In genomic region chr7:132733521-132733920, GRCm38 (mm10) we compare ENCODE assay signal across 13 mouse cellular contexts.
DNase-seq lines count a peak whose midpoint lies in the region; ATAC-seq lines count a peak whose summit lies in the region.
"Had no signal": no experiment of that assay in that cellular context is flagged by ENCODE, and none has a peak within 500 bp of the region (broad histone marks: within the 10 kb centered on the region; RNA-seq: fewer than 3 reads in every experiment).

No protein-coding gene starts in this region.

- DNase-seq in heart, postnatal 4 days: peak; percentile 48
- no peak for DNase-seq in heart, postnatal 10 days
- DNase-seq in adrenal gland, postnatal 36 days: peak; percentile 76 to 79
- no peak for DNase-seq in hindbrain, embryonic 11.5 days (ENCODE audit: low spot score)
- no peak for DNase-seq in right cerebral cortex, postnatal 36 days (ENCODE audit: low spot score in 2 of 2)
- no peak for DNase-seq in lung, postnatal 25 days (ENCODE audit: low spot score)
- no peak for DNase-seq in thymus, postnatal 14 days
- DNase-seq: layer of hippocampus, adult 9-11 months; liver, postnatal 0 days had no signal

- no peak overlapping the region for H3K4me2 ChIP-seq in hindbrain, embryonic 11.5 days (replicated peaks; ENCODE audit: low read depth, low read length)
- no peak overlapping the region for H3K4me2 ChIP-seq in midbrain, embryonic 15.5 days
- H3K4me2 ChIP-seq: heart, embryonic 12.5 days; stomach, embryonic 15.5 days had no signal

- H3K4me1 ChIP-seq in hindbrain, embryonic 11.5 days (replicated peaks; ENCODE audit: control insufficient read depth, insufficient read depth, low read length): peaks cover 22% of the 10 kb centered on the region
- H3K4me1 ChIP-seq in midbrain, embryonic 15.5 days: peaks cover 39% of the 10 kb centered on the region

- no peaks in the 10 kb centered on the region for H3K9me3 ChIP-seq in hindbrain, embryonic 11.5 days (ENCODE audit: control insufficient read depth, low read length)
- no peaks in the 10 kb centered on the region for H3K9me3 ChIP-seq in midbrain, embryonic 15.5 days
- H3K9me3 ChIP-seq: heart, embryonic 12.5 days; stomach, embryonic 15.5 days had no signal

- H3K27ac ChIP-seq in hindbrain, embryonic 11.5 days (ENCODE audit: low read depth, low read length): peak overlapping the region; percentile 63; the same call in 1 of the 2 replicates
- H3K27ac ChIP-seq in midbrain, embryonic 15.5 days: peak overlapping the region; percentile 66
- H3K27ac ChIP-seq: stomach, embryonic 15.5 days had no signal

- H3K36me3 ChIP-seq in hindbrain, embryonic 11.5 days (ENCODE audit: control insufficient read depth, insufficient read depth, low read length): no peaks in the 10 kb centered on the region
- no peaks in the 10 kb centered on the region for H3K36me3 ChIP-seq in midbrain, embryonic 15.5 days (replicated peaks)
- H3K36me3 ChIP-seq: heart, embryonic 12.5 days; stomach, embryonic 15.5 days had no signal

- no peak overlapping the region for H3K4me3 ChIP-seq in hindbrain, embryonic 11.5 days (ENCODE audit: low read depth, low read length)
- no peak overlapping the region for H3K4me3 ChIP-seq in midbrain, embryonic 15.5 days
- H3K4me3 ChIP-seq: heart, embryonic 12.5 days; stomach, embryonic 15.5 days had no signal

- intact Hi-C loops in heart, postnatal 10 days (cut with DNase I): no loop called here

- H3K9ac ChIP-seq in hindbrain, embryonic 11.5 days (ENCODE audit: low read depth, low read length): no peak overlapping the region
- no peak overlapping the region for H3K9ac ChIP-seq in midbrain, embryonic 15.5 days
- H3K9ac ChIP-seq: heart, embryonic 12.5 days; stomach, embryonic 15.5 days had no signal

- 37% methylated on average over 6 of the region's 6 CpGs for WGBS in hindbrain, embryonic 11.5 days
- 44% methylated on average over 6 of the region's 6 CpGs for WGBS in midbrain, embryonic 15.5 days

- no peaks in the 10 kb centered on the region for H3K27me3 ChIP-seq in hindbrain, embryonic 11.5 days (ENCODE audit: control insufficient read depth, insufficient read depth, low read length)
- no peaks in the 10 kb centered on the region for H3K27me3 ChIP-seq in midbrain, embryonic 15.5 days (replicated peaks)
- H3K27me3 ChIP-seq: CH12.LX; heart, embryonic 12.5 days; stomach, embryonic 15.5 days had no signal

- ATAC-seq in hindbrain, embryonic 11.5 days (ENCODE audit: low FRiP score): no peak; the same call in 1 of the 2 replicates
- no peak for ATAC-seq in midbrain, embryonic 15.5 days (replicated peaks)
- ATAC-seq: liver, postnatal 0 days had no signal

Comparison
In these comparisons a context has a peak if more than half of its experiments do, and no peak if none do; other contexts are left out.
1. DNase-seq: peak in heart, postnatal 4 days (single experiment) and adrenal gland, postnatal 36 days (2 of 2); none in heart, postnatal 10 days (0 of 2), hindbrain, embryonic 11.5 days (single experiment), right cerebral cortex, postnatal 36 days (0 of 2), lung, postnatal 25 days (single experiment) and thymus, postnatal 14 days (single experiment).